Mouse (Mus musculus) liver, embryonic 14.5 days (tissue): ENCODE measurements around the gene Rapgef1. TPM values are rescaled to one million over a fixed set of nuclear protein-coding genes. Genes with fewer than 3 reads are reported as not detected.
A peak's percentile ranks its signal among the peaks of the same experiment; 100 is the strongest.

ENCODE experiments used
- ATAC-seq: fragments of 200-750 bp; cut with Nextera tagmentation; 2 replicates; pipeline ENCODE4 v1.8.0; 2017; ENCODE audit warnings: moderate number of reproducible peaks, mild to moderate bottlenecking, moderate library complexity; ENCODE audit not compliant: insufficient read depth
- DNase-seq, 3 experiments: peaks; one replicate each; pipeline ENCODE4 v3.0.0-alpha.2; 2012 to 2013; ENCODE audit warnings: low read depth in 3 of 3, low spot score in 3 of 3
- H3K27ac ChIP-seq: fragments of 300-500 bp; sonication (generic); 2 replicates; pipeline ENCODE4 v1.5.1; 2014; ENCODE audit warnings: moderate library complexity, mild to moderate bottlenecking, control low read depth, inconsistent platforms
- H3K27me3 ChIP-seq: fragments of 300-500 bp; sonication (generic); 2 replicates; pipeline ENCODE4 v1.6.1; 2014; ENCODE audit warnings: mild to moderate bottlenecking, low read length, moderate library complexity; ENCODE audit not compliant: control insufficient read depth, insufficient read depth
- H3K36me3 ChIP-seq: fragments of 300-500 bp; sonication (generic); replicated peaks from 2 replicates; pipeline ENCODE4 v1.6.1; 2014; ENCODE audit warnings: low read depth; ENCODE audit not compliant: control insufficient read depth, insufficient read depth
- H3K4me1 ChIP-seq, 2 experiments: fragments of 200-500 bp in 1 of 2; fragments of 300-500 bp in 1 of 2; sonication (generic) in 1 of 2; replicated peaks; 2 replicates each; pipeline ENCODE4 v1.6.1; 2012 to 2014; ENCODE audit warnings: antibody characterized with exemption in 1 of 2, inconsistent platforms in 1 of 2, low read length in 1 of 2; ENCODE audit not compliant: control insufficient read depth in 2 of 2, insufficient read depth in 2 of 2
- H3K4me2 ChIP-seq: fragments of 300-500 bp; sonication (generic); 2 replicates; pipeline ENCODE4 v1.6.1; 2014; ENCODE audit warnings: low read depth, mild to moderate bottlenecking, control low read depth, moderate library complexity
- H3K4me3 ChIP-seq, 2 experiments: fragments of 200-500 bp in 1 of 2; fragments of 300-500 bp in 1 of 2; sonication (generic) in 1 of 2; 2 replicates each; pipeline ENCODE4 v1.5.1; 2012 to 2014; ENCODE audit warnings: low read depth in 2 of 2, low read length in 2 of 2, mild to moderate bottlenecking in 2 of 2, control low read depth in 1 of 2, inconsistent platforms in 1 of 2, moderate library complexity in 1 of 2; ENCODE audit not compliant: insufficient read depth in 1 of 2
- H3K9ac ChIP-seq: fragments of 300-500 bp; sonication (generic); replicated peaks from 2 replicates; pipeline ENCODE4 v1.6.1; 2014; ENCODE audit warnings: mild to moderate bottlenecking, control low read depth, moderate library complexity
- H3K9me3 ChIP-seq: fragments of 300-500 bp; sonication (generic); 2 replicates; pipeline ENCODE4 v1.6.1; 2016; ENCODE audit warnings: low read length, mixed read lengths; ENCODE audit not compliant: control insufficient read depth
- CTCF ChIP-seq: IDR thresholded peaks from 2 replicates; pipeline ENCODE4 v1.5.1; 2016; ENCODE audit warnings: antibody characterized with exemption, low read depth, control low read depth
- EP300 ChIP-seq: IDR thresholded peaks from 2 replicates; pipeline ENCODE4 v1.6.1; 2016; ENCODE audit warnings: antibody characterized with exemption, low read depth
- WGBS: fragments of 180-500 bp; shearing (Covaris S2); extraction: QIAGEN DNeasy Blood & Tissue Kit; methylation state at CpG from one replicate; pipeline ENCODE4 v1.1.7; 2014; ENCODE audit not compliant: insufficient replicate concordance; 5-methylcytosine and 5-hydroxymethylcytosine counted together
- polyA plus RNA-seq, 2 experiments: library from polyadenylated mRNA; depleted of rRNA in 1 of 2; stranded (reverse) in 1 of 2; unstranded in 1 of 2; fragments of >200 nt; fragmentation: Nextera tagmentation in 1 of 2; extraction: Ambion mirVana in 1 of 2; gene quantifications; 2 replicates each; pipeline versions ENCODE4 v1.2.1 to v1.2.3; 2012 to 2014

The Rapgef1 gene
- polyA plus RNA-seq, 2 experiments: 3.9 to 11.1 TPM

DNA sequence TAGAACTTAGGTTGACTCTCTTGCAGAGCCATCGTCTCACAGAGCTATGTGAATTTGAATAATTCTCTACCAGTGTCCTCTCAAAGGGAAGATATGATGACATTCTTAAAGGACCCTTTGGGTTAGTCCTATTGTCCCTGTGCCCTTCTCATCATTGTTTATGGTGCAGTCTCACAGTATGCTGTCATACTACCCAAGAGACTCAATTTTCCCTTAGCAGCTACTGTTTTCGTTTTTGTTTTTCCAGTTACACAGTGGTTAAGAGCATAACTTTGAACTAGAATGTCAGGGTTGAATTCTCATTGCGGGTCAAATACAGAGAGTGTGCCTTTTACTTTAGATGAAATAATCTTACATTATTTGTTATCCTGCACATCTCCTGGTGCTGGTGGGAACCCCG, 27.6 kb downstream of the Rapgef1 start:
- Histone ChIP-seq H3K36me3 (no peaks in the 10 kb centered on the region), H3K27me3 (no peaks in the 10 kb centered on the region), H3K27ac (no peak overlapping the region), H3K4me1 (peaks cover 0 to 8% of the 10 kb centered on the region in 2 experiments; a peak in 2 of 4 replicates), H3K9me3 (no peaks in the 10 kb centered on the region), H3K9ac (no peak overlapping the region), H3K4me3 (no peak overlapping the region), H3K4me2 (no peak overlapping the region)
- 77% methylated on average over 4 of the region's 4 CpGs for WGBS
- ATAC-seq: no peak
- TF ChIP-seq CTCF: no peak
- TF ChIP-seq EP300: no peak
- no peak for DNase-seq

DNA sequence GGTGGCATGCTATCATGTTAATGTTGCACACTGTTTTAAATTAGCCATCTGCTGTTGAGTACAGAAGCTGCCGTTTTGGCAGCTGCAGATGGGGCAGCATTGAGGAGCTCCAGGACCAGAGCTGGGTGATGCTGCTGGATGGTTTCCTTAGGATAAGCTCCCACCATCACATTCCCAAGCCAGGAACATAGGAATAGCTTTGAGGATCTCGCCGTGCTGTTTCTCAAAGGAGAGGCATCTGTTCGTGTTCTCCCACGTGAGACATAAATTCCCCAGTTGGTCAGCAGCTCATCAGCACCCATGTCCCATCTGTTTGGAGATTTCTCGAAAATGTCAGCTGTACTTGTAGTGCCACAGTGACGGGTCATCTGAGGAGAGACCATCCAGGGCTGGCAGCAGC, 28.3 kb downstream of the Rapgef1 start:
- H3K36me3 ChIP-seq: no peaks in the 10 kb centered on the region
- H3K27me3 ChIP-seq: no peaks in the 10 kb centered on the region
- no peak for DNase-seq
- H3K4me3 ChIP-seq: no peak overlapping the region
- H3K27ac ChIP-seq: no peak overlapping the region
- 68% methylated on average over 7 of the region's 7 CpGs for WGBS
- ATAC-seq: no peak
- TF ChIP-seq EP300 (no peak), CTCF (no peak)
- H3K9me3 ChIP-seq: no peaks in the 10 kb centered on the region
- peaks cover 0 to 8% of the 10 kb centered on the region in 2 experiments; a peak in 2 of 4 replicates for H3K4me1 ChIP-seq
- no peak overlapping the region for H3K4me2 ChIP-seq
- no peak overlapping the region for H3K9ac ChIP-seq

DNA sequence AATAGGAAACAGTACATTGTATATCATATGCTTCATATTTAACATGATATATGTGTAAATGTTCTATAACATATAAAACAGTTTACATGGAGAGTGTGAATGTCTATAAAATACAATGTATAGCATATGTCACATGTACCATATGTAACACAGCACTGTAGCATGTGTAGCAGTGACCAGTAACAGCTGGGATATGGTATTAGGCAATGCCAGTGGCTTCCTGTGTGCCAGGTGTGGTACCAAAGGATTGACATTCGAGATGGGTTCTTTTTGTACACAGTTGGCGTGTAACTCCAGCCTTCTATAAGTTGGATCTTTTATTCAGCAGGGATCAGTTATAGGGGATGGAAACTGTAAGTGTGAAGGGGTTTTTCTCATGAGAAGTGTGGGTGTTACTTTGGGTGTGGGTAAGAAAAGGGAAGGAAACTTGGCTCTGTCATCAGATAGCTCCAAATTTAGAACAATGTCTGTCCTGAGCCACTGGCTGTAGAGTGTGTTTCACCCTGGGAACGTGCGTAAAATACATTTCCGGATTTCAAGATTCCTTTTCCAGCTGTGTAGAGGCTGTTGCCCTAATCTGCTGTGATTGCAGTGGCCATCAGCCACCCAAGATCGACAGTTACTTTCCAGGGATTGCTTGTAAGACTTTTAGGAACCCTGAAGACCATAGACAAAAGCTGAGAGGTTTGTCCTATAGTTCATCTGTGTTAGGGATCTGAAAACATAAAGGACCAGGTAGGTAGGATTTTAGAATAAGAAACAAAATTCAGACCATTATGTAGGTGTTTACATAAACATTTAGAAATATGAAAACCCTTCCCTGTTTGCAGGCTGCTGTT, 29.7 kb downstream of the Rapgef1 start:
- DNase-seq (no peak), ATAC-seq (no peak)
- Histone ChIP-seq H3K36me3 (no peaks in the 10 kb centered on the region), H3K27ac (no peak overlapping the region), H3K4me1 (peaks cover 0 to 8% of the 10 kb centered on the region in 2 experiments; a peak in 2 of 4 replicates), H3K4me2 (no peak overlapping the region), H3K4me3 (no peak overlapping the region), H3K9ac (no peak overlapping the region), H3K9me3 (no peaks in the 10 kb centered on the region), H3K27me3 (no peaks in the 10 kb centered on the region)
- TF ChIP-seq EP300 (no peak), CTCF (no peak)
- WGBS: 22% methylated on average over 6 of the region's 6 CpGs

DNA sequence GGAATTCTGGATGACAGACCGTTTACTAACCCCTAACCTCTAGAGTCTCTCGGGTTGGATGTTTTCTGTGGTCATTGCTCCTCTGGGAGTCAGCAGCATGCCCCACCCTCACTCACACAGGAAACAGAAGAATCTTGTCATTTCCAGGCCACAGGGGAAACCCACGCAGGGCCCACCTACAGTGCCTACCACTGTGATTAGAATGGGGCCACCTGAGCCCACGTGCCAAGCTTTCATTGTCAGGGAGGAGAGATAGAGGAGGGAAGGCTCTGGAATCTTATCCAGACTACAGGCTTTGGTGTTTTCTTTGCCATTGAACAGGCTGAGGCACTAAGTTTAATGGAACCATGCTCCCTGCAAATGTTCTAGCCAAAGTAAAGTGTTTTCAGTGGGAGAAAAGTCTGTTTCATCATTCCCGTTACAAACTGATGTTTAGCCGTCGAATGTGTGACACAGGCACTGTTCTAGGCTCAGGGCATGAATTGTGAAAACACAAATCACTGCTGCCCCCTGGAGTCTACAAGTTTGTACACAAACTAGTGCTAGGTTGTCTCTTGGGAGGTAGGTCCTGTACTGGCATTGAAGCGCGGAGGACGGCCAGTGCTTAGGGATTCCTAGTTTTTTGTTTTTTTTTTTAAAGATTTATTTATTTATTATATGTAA, 30.4 kb downstream of the Rapgef1 start:
- no peak overlapping the region for H3K4me3 ChIP-seq
- no peak for ATAC-seq
- TF ChIP-seq CTCF (peak; percentile 41), EP300 (no peak)
- H3K4me2 ChIP-seq: no peak overlapping the region
- no peaks in the 10 kb centered on the region for H3K9me3 ChIP-seq
- H3K27ac ChIP-seq: no peak overlapping the region
- DNase-seq: no peak
- no peak overlapping the region for H3K9ac ChIP-seq
- WGBS: 58% methylated on average over 10 of the region's 10 CpGs
- peaks cover 0 to 8% of the 10 kb centered on the region in 2 experiments; a peak in 2 of 4 replicates for H3K4me1 ChIP-seq
- H3K27me3 ChIP-seq: no peaks in the 10 kb centered on the region
- no peaks in the 10 kb centered on the region for H3K36me3 ChIP-seq

DNA sequence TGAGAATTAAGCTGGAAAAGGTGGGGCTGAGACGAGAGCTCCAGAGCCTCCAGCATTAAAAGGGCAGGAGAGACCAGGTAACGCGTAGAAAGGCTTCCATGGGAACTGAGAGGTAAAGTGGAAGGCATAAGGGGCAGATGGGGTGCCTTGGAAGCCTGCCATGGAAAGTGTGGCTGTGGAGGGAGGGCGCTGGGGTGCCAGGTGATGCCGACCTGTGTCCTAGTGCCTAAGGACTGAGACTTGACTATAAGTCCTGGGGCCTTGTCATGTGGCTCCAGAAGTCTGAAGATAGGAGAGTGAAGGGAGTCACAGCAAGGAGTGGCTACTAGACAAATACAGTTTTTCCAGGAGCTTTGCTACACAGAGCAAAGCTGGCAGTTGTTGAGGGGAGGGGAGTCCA, 32.4 kb downstream of the Rapgef1 start:
- peaks cover 0 to 8% of the 10 kb centered on the region in 2 experiments; a peak in 2 of 4 replicates for H3K4me1 ChIP-seq
- H3K9me3 ChIP-seq: no peaks in the 10 kb centered on the region

More for the DNA sequence above, 32.4 kb downstream of the Rapgef1 start:
- Histone ChIP-seq H3K27me3 (no peaks in the 10 kb centered on the region), H3K9ac (no peak overlapping the region), H3K4me2 (no peak overlapping the region), H3K36me3 (no peaks in the 10 kb centered on the region), H3K4me3 (no peak overlapping the region), H3K27ac (no peak overlapping the region)
- no peak for TF ChIP-seq EP300
- no peak for TF ChIP-seq CTCF
- ATAC-seq: no peak
- 85% methylated on average over 5 of the region's 5 CpGs for WGBS
- no peak for DNase-seq
